Mouse (Mus musculus) retina, postnatal 7 days (tissue): ENCODE data around the gene Cox17.
A peak's percentile ranks its signal among the peaks of the same experiment; 100 is the strongest.

Experiments
- DNase-seq: peaks from one replicate; pipeline ENCODE4 v3.0.0-alpha.2; 2012; ENCODE audit warnings: low read depth, low spot score

Cox17 gene

DNA sequence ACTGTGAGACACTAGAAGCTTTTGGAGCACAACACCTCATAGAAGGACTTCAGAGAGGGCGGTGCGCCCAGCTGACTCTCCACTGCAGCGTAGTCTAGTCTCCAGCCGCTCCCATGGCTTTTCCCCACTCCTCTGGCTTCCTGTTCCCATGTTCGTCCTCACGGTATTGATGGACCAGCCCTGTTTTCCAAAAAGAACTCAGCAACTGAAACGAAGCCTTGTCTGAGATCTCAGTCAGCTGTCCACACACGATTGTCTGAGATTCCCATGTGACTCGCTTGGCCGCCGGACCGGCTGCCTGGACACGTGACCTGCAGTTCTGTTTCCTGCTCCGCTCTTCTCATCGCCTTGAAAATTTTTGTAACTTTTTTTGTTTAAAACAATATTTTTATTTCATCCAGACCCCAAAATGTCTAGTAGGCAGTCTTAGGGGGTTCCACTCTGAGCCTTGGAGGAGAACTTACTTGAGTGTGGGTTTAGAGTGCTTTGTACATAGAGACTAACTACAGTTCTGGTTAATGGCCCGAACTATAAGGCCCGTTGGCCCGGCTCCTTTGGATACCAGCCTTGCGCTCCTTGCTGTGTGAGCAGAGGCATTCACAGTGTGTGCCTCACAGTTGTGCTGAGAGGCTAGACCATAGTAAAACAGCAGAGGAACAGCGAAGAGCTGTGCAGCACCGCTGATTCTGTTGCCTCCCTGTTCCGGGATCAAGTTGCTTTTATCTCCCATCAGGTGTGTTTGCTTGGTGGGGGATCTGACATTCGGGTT, 45.5 kb downstream of the Cox17 start:
- no peak for DNase-seq

DNA sequence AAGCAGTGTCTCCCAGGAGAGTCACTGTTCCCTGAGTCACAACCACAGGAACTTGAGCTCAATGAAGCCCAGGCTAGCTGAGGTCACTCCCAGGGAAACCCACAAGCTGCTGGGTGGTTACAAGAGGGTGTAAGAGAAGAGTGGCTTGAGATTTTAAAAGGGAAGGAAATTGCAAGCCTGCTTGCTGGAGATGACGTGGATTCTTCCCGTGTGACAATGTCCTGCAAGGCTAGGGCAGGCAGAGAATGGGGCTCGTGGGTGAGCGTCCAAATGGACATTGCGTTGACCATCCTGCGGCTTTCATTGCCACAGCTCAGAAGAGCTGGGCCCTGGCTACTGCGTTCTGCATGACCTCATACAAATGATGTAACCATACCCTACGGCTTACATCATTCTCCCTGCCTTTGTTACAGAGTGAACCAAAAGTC, 47.4 kb downstream of the Cox17 start:
- DNase-seq: no peak

- DNase-seq: no peak
Measured at GRCm38 (mm10) chr16:38395060-38395730, 48.4 kb downstream of the Cox17 start.

GRCm38 (mm10) chr16:38396155-38396554, 49.4 kb downstream of the Cox17 start:
- no peak for DNase-seq

DNA sequence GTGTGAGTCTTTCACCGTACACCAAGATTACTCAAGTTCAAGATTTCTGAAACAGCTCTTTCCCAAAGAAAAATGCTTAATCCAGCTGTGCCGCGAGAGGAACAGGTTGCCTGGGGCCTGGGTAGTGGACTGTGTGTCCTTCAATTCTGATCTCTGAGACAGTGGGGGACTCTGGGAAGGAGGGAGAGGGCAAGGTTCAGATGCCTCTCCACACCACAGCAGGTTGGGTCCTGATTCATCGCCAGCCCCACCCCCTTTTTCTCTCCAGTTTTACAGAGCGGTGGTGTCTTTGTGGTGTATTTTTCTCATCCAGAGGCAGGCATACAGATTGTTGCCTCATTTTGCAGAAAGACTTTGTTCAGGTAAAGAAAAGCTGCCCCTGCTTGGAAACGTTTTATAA, 51.5 kb downstream of the Cox17 start:
- DNase-seq: no peak

- no peak for DNase-seq
Measured at GRCm38 (mm10) chr16:38399076-38399475, 52.3 kb downstream of the Cox17 start.

GRCm38 (mm10) chr16:38399531-38400231, 52.9 kb downstream of the Cox17 start:
- peak; percentile 28 for DNase-seq

DNA sequence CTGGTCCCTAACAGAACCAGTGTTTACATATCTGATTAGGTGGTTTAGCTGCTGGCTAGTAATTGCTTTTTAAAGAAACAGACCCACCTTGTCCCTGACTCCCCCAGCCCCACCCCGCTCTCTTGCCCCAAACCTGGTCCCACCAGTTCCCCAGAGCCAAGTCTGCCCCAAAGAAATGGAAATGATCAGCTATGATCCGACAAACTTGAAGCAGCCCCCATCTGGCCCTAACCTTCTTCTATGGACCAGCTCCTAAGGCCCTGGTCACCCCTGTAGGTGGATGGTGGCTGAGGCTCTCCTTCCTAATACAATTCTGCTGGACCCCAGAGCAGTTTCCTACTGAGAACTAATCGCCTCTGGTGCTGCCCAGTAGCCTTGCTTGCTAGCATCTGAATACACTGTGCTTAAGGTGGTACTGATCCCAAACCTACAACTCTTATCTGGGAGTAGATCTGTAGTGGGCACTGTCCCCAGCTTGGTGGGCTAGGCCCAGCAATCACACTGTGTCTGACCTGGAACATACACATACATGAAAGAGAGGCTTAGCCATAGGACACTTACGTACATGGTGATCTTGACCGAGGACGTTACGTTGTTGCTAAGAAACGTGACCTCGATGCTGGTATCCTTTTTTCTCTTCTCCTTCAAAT, 53.6 kb downstream of the Cox17 start:
- DNase-seq: no peak

- DNase-seq: no peak
Measured at GRCm38 (mm10) chr16:38401468-38401867, 54.7 kb downstream of the Cox17 start.
